Mouse (Mus musculus) right cerebral cortex, postnatal 10 days (tissue): ENCODE results near the gene Heatr4.
"Not testable (repeated sequence)": the region's sequence is repeated elsewhere in the genome, so short reads cannot be mapped to it uniquely, and the experiment has no call there.

ENCODE experiments used
- DNase-seq, 2 experiments: peaks; one replicate each; pipeline ENCODE4 v3.0.0; 2021; ENCODE audit warnings: low spot score in 2 of 2

Gene Heatr4

GRCm38 (mm10) chr12:83984752-83985151 is at the start of gene Heatr4:
TSS of gene Heatr4 (minus strand) at chr12:83984852.
- no peak for DNase-seq

- no peak for DNase-seq
Measured at GRCm38 (mm10) chr12:84034108-84034507, 49.5 kb upstream of the Heatr4 start.

GRCm38 (mm10) chr12:84033302-84033701 is 48.6 kb upstream of the Heatr4 start:
- DNase-seq: not testable (repeated sequence)

DNA sequence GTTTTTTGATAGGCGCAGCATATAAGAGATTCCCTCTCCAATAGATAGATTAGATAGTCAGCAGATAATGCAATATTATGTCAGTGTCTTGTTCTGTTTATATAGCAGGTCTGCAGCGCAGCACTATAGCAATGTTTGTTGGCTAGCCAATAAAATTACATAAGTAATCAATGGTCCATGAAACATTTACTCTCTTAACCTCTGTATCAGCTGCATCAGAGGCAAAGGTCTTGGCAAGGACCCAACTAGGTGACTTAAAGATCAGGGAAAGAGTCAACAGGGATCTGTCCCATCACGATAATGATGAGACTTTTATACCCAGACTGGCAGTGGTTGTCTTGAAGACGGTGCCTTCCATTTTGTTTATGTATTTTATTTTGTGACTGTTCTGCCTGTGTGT is 48.2 kb upstream of the Heatr4 start:
- no peak for DNase-seq

DNA sequence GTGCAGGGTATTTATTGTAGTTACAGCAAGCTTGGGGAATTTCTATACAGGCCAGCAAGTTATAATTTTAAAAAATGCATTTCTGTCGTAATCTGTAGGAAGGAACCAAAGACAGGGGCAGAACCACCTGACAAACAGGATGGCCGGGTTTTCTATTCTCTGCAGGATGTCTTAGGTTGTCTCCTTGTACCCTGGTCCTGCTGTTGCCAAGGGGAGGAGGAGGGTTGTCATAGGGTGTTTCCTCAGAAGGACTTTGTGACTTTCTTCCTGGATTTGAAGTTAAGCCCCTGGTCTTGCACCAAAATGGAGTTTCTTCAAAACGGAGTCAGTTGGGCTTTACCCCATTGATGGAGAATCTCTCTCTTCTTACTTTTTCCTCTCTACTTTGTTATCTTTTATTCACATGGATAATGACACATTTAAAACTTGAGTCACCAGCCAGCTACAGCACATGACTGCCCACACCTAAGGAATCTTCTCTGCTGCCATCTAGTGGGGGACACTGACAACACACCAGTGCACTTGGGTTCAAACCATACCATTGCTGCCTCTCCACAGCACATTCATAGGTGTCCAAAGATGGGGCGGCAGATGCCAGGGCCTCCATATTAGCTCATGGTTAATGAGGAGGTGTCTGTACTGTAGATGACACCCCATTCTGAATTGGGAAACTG is 46.1 kb upstream of the Heatr4 start:
- DNase-seq: peak; percentile 65 to 79

DNA sequence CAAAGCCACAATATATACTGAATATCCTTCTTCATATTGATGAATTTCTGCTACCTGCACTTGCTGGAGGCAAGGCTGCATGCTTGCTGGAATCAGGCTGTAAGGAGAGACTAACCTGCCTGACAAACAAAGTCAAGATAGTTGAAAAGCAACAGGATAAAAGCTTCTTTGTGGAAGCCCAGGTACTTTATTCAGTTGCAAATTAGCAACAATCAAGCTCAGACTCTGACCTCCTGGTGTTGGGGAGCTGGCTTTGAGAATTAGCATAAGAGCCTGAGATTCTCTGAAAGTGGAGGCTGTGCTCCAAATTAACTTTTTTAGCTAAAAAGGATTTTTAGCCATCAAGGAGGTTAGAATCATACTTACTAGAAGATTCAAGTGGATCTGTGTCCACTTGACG is 44.4 kb upstream of the Heatr4 start:
- DNase-seq: not testable (repeated sequence)

- DNase-seq: not testable (repeated sequence)
Measured at GRCm38 (mm10) chr12:84028328-84028727, 43.7 kb upstream of the Heatr4 start.

GRCm38 (mm10) chr12:84025888-84026287 is 41.2 kb upstream of the Heatr4 start:
- no peak for DNase-seq

- DNase-seq: no peak
Measured at GRCm38 (mm10) chr12:84023052-84023745, 38.5 kb upstream of the Heatr4 start.

DNA sequence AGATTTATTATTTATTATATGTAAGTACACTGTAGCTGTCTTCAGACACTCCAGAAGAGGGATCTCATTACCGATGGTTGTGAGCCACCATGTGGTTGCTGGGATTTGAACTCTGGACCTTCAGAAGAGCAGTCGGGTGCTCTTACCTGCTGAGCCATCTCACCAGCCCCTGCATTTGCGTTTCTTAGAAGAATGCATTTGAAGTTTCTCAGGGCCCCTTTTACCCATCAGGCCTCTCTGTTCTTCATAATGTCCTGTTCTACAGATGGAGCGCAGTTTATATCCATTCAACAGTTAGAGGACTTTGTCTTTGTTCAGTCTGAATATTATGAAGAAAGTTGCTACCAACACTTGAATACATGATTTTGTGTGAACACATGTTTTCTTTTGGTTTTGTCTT is 37.6 kb upstream of the Heatr4 start:
- DNase-seq: not testable (repeated sequence)

DNA sequence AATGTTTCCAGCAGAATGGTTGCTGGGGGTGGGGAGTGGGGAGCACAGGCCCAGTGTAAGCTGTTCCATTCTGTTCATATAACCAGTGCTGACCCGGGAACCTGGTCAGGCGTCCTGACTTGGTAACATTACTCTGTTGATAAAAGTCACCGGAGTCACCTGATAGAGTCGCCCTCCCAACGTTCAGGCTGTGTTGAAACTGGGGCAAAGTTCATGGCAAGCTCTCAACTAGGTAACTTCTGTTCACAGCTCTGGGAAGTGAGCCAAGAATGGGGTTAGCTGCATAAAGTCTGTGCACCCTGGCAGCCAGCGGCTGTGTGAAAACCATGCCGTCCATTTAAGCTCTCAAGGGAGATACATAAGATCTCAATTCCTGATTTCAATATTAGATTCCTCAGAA is 35.9 kb upstream of the Heatr4 start:
- peak; percentile 50 to 51 for DNase-seq

GRCm38 (mm10) chr12:84013701-84014100 is 29.0 kb upstream of the Heatr4 start:
- no peak for DNase-seq

DNA sequence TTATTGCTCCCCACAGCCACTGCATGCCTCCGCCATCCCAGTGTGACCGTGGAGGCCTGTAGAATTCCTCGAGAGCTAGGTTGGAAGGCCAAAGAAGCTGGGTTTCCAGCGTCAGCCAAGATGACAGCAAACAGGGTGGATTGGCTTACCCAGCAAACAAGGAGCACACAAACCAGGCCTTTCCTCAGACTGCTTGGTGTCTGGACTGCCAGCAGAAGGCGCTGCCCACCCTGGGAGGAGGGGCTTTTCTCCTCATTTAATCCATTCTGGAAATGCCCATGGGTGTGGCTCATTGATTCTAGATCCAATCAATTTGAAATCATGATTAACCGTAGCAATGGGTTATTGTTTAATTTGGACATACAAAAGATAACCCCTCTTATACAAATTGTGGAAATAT is 28.5 kb upstream of the Heatr4 start:
- no peak for DNase-seq

DNA sequence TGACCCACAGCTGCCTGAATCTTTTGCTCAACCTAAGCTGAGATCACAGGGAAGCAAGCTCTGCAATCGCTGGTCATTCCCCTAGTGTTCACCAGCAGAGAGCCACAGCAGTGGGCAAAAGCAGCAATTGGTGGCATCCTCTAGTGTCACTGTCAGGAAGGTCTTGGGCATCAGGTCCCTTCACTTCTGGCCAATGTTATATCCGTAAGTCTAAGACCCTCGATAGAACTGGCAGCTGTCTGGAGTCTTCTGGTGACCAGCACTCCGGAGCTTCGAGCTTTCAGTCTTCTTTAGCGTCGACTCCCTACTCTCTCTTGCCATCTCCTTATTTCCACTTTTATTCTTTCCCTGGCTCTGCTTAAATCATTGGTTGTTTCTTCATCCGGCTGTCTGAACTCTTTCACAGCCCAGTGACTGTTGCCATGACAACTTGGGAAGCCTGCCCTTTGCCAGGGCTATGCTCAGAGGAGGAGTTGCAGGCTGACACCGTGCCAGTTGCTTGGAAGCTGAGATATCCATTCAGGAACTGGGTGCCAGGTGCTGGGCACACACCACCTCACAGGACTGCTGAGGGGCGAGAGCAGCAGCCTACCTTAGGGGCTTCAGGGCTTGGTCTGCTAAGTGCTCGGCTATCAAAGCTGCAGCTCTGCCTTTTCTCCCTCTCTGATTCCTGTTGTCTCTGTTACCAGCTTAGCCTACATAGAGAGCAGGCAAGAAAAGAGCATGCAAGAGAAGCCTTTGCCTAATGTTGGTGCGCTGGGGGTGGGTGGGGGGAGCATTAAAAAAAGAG is 26.8 kb upstream of the Heatr4 start:
- DNase-seq: peak; percentile 89 to 91

DNA sequence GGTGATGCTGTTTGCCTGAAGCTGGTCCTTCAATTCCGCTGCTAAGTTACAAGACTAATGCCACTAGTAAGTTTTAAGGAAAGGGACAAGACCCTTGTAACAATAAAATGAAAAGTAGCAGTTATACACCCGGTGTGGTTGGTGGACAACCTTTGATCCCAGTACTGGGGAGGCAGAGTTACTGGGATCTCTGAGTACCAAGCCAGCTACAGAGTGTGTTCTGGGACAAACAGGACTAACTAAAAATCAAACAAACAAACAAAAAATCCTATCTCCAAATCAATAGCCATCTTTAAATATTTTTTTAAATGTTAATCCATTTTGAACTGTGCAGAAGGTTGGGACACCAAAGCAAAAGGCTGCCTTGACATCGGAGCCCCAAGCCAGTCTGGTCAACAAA is 25.5 kb upstream of the Heatr4 start:
- no peak for DNase-seq

- peak; percentile 78 to 85 for DNase-seq
Measured at GRCm38 (mm10) chr12:84009171-84009965, 24.7 kb upstream of the Heatr4 start, which contains the start of gene Acot1. TSS of gene Acot1 (plus strand) at chr12:84009490.

- DNase-seq: no peak
Measured at GRCm38 (mm10) chr12:84008729-84009128, 24.1 kb upstream of the Heatr4 start.

DNA sequence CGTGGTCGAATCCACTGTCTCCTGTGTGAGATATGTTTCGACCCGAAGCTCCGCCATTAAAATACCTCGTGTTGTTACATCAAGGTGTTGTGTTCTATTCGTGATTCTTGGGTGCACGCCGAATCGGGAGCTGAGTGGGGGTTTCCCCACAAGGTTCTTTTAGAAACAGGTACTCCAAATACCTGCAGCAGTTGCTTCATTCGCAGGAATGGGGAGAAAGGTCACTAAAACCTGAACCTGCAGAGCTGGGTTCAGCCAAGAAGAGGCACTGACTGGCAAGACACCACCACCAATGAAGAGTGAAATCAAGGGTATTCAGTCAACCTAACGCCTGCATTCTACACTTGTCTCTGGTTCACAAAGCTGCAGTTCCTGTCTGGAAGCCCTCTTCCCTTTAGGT is 23.6 kb upstream of the Heatr4 start:
- no peak for DNase-seq

DNA sequence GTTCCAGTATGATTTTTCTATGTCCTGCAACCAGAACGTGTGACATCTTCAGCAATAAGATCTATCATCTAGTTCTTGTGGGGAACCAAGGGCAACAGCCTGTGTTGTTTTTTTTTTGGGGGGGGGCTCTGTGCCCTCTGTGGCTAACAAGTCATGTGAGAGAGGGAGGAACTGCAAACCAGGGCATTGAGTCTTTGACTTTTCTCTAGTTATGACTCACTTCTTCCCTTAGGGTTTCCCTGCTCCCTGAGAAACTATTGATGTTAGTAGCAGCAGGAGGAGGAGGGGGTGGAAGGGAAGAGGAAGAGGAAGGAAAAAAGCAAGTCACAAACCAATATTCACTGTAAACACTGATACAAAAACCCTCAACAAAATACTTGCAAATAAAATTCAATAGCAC is 19.2 kb upstream of the Heatr4 start:
- no peak for DNase-seq

- no peak for DNase-seq
Measured at GRCm38 (mm10) chr12:84000418-84000817, 15.8 kb upstream of the Heatr4 start.

DNA sequence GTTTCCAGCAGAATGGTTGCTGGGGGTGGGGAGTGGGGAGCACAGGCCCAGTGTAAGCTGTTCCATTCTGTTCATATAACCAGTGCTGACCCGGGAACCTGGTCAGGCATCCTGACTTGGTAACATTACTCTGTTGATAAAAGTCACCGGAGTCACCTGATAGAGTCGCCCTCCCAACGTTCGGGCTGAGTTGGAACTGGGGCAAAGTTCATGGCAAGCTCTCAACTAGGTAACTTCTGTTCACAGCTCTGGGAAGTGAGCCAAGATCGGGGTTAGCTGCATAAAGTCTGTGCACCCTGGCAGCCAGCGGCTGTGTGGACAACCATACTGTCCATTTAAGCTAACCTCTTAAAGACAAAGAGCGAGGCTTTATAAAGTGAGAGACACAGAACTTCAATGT is 14.6 kb upstream of the Heatr4 start:
- DNase-seq: peak in 1 of 2 experiments; percentile 37
